Mouse (Mus musculus) bone marrow macrophage, adult 2 months (primary cell): ENCODE measurements around the gene Pcbp2.

ENCODE experiments used
- CTCF ChIP-seq: IDR thresholded peaks from 2 replicates; pipeline ENCODE4 v1.5.1; 2012; ENCODE audit warnings: low read depth, mild to moderate bottlenecking, low read length, moderate library complexity
- POLR2A ChIP-seq: IDR thresholded peaks from 2 replicates; pipeline ENCODE4 v1.6.1; 2012; ENCODE audit warnings: mild to moderate bottlenecking, low read depth, low read length, borderline replicate concordance

GRCm38 (mm10) chr15:102500479-102500878 is 30.1 kb downstream of the Pcbp2 start:
- TF ChIP-seq POLR2A (no peak), CTCF (no peak)
